ENCODE assay signal across 33 mouse cellular contexts in the genomic region with DNA sequence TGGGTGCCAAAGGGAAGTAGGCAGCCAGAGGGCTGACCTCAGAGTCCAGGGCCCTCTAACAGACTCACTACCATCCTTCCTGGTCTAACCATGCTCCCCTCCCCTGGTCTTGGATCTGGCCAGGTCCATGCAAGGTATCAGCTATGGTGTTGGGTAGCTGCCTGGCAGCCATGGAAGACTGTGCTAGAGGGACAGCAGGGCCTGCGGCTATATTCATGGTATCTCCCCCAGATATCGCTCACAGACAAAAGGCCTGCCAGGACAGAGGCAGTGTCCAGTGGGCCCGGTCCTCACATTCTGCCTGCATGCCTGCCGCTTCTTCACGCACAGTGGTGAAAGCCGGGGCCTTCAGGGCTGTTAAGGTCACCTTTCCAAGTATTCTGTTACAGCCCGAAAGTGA. TPM values are rescaled to one million over a fixed set of nuclear protein-coding genes. Genes with fewer than 3 reads are reported as not detected.
A peak's percentile ranks its signal among the peaks of the same experiment; 100 is the strongest.
DNase-seq lines count a peak whose midpoint lies in the region; ATAC-seq and TF ChIP-seq lines count a peak whose summit lies in the region.
"Had no signal": no experiment of that assay in that cellular context is flagged by ENCODE, and none has a peak within 500 bp of the region (broad histone marks: within the 10 kb centered on the region; RNA-seq: fewer than 3 reads in every experiment).

No protein-coding gene starts in this region.

- H3K9ac ChIP-seq in heart, embryonic 11.5 days (ENCODE audit: low read depth, low read length) = no peak overlapping the region
- no peak overlapping the region for H3K9ac ChIP-seq in heart, embryonic 14.5 days (ENCODE audit: low read length)
- no peak overlapping the region for H3K9ac ChIP-seq in heart, postnatal 0 days (replicated peaks; ENCODE audit: low read depth, low read length)
- H3K9ac ChIP-seq: embryonic facial prominence, embryonic 12.5 days; embryonic facial prominence, embryonic 15.5 days; forebrain, postnatal 0 days; hindbrain, embryonic 12.5 days; hindbrain, embryonic 15.5 days had no signal

- no peak overlapping the region for H3K4me2 ChIP-seq in heart, embryonic 11.5 days
- no peak overlapping the region for H3K4me2 ChIP-seq in heart, embryonic 14.5 days (ENCODE audit: low read length)
- H3K4me2 ChIP-seq in heart, postnatal 0 days (ENCODE audit: low read depth, low read length) = no peak overlapping the region
- H3K4me2 ChIP-seq: embryonic facial prominence, embryonic 12.5 days; embryonic facial prominence, embryonic 15.5 days; hindbrain, embryonic 12.5 days; hindbrain, embryonic 15.5 days had no signal

- intact Hi-C loops in heart, postnatal 36 days (cut with DNase I) = no loop called here

- ATAC-seq in heart, embryonic 11.5 days (replicated peaks; ENCODE audit: insufficient number of reproducible peaks, low FRiP score, low TSS enrichment) = no peak
- no peak for ATAC-seq in heart, embryonic 14.5 days (ENCODE audit: insufficient number of reproducible peaks, insufficient read depth, low FRiP score, low read depth)
- ATAC-seq in heart, postnatal 0 days (ENCODE audit: insufficient read depth, low read depth) = no peak
- ATAC-seq: CD4-positive, CD25-positive, alpha-beta regulatory T cell, adult 4 months; forebrain, embryonic 14.5 days; forebrain, postnatal 0 days; intestine, embryonic 16.5 days had no signal

- peaks cover 6% of the 10 kb centered on the region for H3K36me3 ChIP-seq in heart, embryonic 11.5 days (ENCODE audit: control insufficient read depth, insufficient read depth, low read length)
- peaks cover 73% of the 10 kb centered on the region for H3K36me3 ChIP-seq in heart, embryonic 14.5 days (ENCODE audit: control insufficient read depth, insufficient read depth, low read length)
- peaks cover 61% of the 10 kb centered on the region for H3K36me3 ChIP-seq in heart, postnatal 0 days (replicated peaks; ENCODE audit: control insufficient read depth, insufficient read depth, low read length)
- H3K36me3 ChIP-seq: hindbrain, embryonic 15.5 days had no signal

- H3K27ac ChIP-seq in heart, embryonic 11.5 days (ENCODE audit: low read depth, low read length) = peak overlapping the region; percentile 38; the same call in 1 of the 2 replicates
- peak overlapping the region; percentile 60 to 80 for H3K27ac ChIP-seq in heart, embryonic 14.5 days (replicated peaks in 1 of 2; ENCODE audit: control insufficient read depth in 1 of 2, insufficient read depth in 1 of 2, low read depth in 2 of 2, low read length in 2 of 2)
- H3K27ac ChIP-seq in heart, postnatal 0 days (ENCODE audit: low read depth) = peak overlapping the region; percentile 78
- H3K27ac ChIP-seq: embryonic facial prominence, embryonic 12.5 days; embryonic facial prominence, embryonic 15.5 days; gastrocnemius, adult 2 months; hindbrain, embryonic 12.5 days; hindbrain, embryonic 15.5 days had no signal

- H3K4me1 ChIP-seq in heart, embryonic 11.5 days (ENCODE audit: control insufficient read depth, insufficient read depth, low read length) = peaks cover 19% of the 10 kb centered on the region
- H3K4me1 ChIP-seq in heart, embryonic 14.5 days (ENCODE audit: control insufficient read depth in 2 of 2, insufficient read depth in 2 of 2, low read length in 2 of 2) = peaks cover 16 to 22% of the 10 kb centered on the region in 2 experiments
- peaks cover 15% of the 10 kb centered on the region for H3K4me1 ChIP-seq in heart, postnatal 0 days (ENCODE audit: control insufficient read depth, insufficient read depth)

- no peak for DNase-seq in heart, postnatal 36 days
- no peak for DNase-seq in heart, adult 9 months (ENCODE audit: low spot score in 2 of 2)
- no peak for DNase-seq in heart, postnatal 0 days (ENCODE audit: low spot score)
- DNase-seq in heart, postnatal 4 days = no peak
- DNase-seq: adrenal gland, adult 2 months; adrenal gland, postnatal 14 days; cerebellum, adult 11 months; cerebellum, adult 2 months; cerebellum, adult 9-11 months; cerebellum, postnatal 25 days; forebrain, postnatal 0 days; gastrocnemius, adult 2 months; gastrocnemius, postnatal 14 days; kidney, adult 18-20 months; kidney, adult 9 months had no signal

- H3K27me3 ChIP-seq in heart, embryonic 11.5 days (ENCODE audit: control insufficient read depth, insufficient read depth, low read length) = no peaks in the 10 kb centered on the region
- H3K27me3 ChIP-seq in heart, embryonic 14.5 days (ENCODE audit: control insufficient read depth, insufficient read depth, low read length) = no peaks in the 10 kb centered on the region
- no peaks in the 10 kb centered on the region for H3K27me3 ChIP-seq in heart, postnatal 0 days (ENCODE audit: control insufficient read depth, insufficient read depth, low read length)
- H3K27me3 ChIP-seq: embryonic facial prominence, embryonic 12.5 days; embryonic facial prominence, embryonic 15.5 days; hindbrain, embryonic 15.5 days had no signal

- TF ChIP-seq EP300 in heart, postnatal 0 days (IDR thresholded peaks at IDR 0.05; ENCODE audit: low read depth) = no peak

- no peak for TF ChIP-seq CTCF in heart, postnatal 0 days (IDR thresholded peaks at IDR 0.05; ENCODE audit: low read depth)

- no peak overlapping the region for H3K4me3 ChIP-seq in heart, embryonic 11.5 days (ENCODE audit: low read depth, low read length)
- H3K4me3 ChIP-seq in heart, embryonic 14.5 days (ENCODE audit: control insufficient read depth in 1 of 2, insufficient read depth in 1 of 2, low read depth in 1 of 2, low read length in 2 of 2) = no peak overlapping the region
- no peak overlapping the region for H3K4me3 ChIP-seq in heart, postnatal 0 days (ENCODE audit: low read depth, low read length)
- H3K4me3 ChIP-seq: embryonic facial prominence, embryonic 12.5 days; embryonic facial prominence, embryonic 15.5 days; gastrocnemius, adult 2 months; hindbrain, embryonic 12.5 days; hindbrain, embryonic 15.5 days had no signal

- 76% methylated on average over 7 of the region's 7 CpGs for WGBS in heart, embryonic 11.5 days (ENCODE audit: insufficient replicate concordance)
- 65% methylated on average over 7 of the region's 7 CpGs for WGBS in heart, embryonic 14.5 days
- 61% methylated on average over 7 of the region's 7 CpGs for WGBS in heart, postnatal 0 days

- H3K9me3 ChIP-seq in heart, embryonic 11.5 days (replicated peaks; ENCODE audit: control insufficient read depth, low read length) = no peaks in the 10 kb centered on the region
- no peaks in the 10 kb centered on the region for H3K9me3 ChIP-seq in heart, embryonic 14.5 days (ENCODE audit: control insufficient read depth, low read length)
- H3K9me3 ChIP-seq in heart, postnatal 0 days (replicated peaks; ENCODE audit: control insufficient read depth, low read length) = no peaks in the 10 kb centered on the region
- H3K9me3 ChIP-seq: embryonic facial prominence, embryonic 12.5 days; embryonic facial prominence, embryonic 15.5 days; hindbrain, embryonic 12.5 days; hindbrain, embryonic 15.5 days had no signal

RNA-seq across cellular contexts. Expression of a gene that starts 10.2 kb away (rescaled TPM):
- 97.3 and 99.3 TPM in 2 replicates for polyA plus RNA-seq in heart, embryonic 11.5 days (2014; fragmentation: Nextera tagmentation; extraction: Ambion mirVana)
- total RNA-seq in heart, postnatal 36 days (2021) = 10 to 100 TPM; 52.2 to 59.7 TPM
- polyA plus RNA-seq in heart, embryonic 14.5 days (2014; fragmentation: Nextera tagmentation; extraction: Ambion mirVana) = 118 and 121 TPM in 2 replicates
- 192 and 229 TPM in 2 replicates for total RNA-seq in heart, postnatal 0 days (2014; rRNA removed; ENCODE audit: low replicate concordance)
- polyA plus RNA-seq in heart, postnatal 0 days (2015; fragmentation: Nextera tagmentation; extraction: Ambion mirVana) = 99.9 and 103 TPM in 2 replicates
- 10 to 100 TPM; 65.0 to 65.1 TPM for total RNA-seq in heart, postnatal 4 days (2021)

RNA-seq across cellular contexts. Expression of a gene that starts 10.3 kb away (rescaled TPM):
- 369 and 395 TPM in 2 replicates for polyA plus RNA-seq in heart, embryonic 11.5 days (2014; fragmentation: Nextera tagmentation; extraction: Ambion mirVana)
- total RNA-seq in heart, postnatal 36 days (2021) = 100 to 1,000 TPM in 1 of 2 experiments, 10 to 100 TPM in 1; 96.6 to 101 TPM
- polyA plus RNA-seq in heart, embryonic 14.5 days (2014; fragmentation: Nextera tagmentation; extraction: Ambion mirVana) = 400 and 442 TPM in 2 replicates
- total RNA-seq in heart, postnatal 0 days (2014; rRNA removed; ENCODE audit: low replicate concordance) = 267 and 313 TPM in 2 replicates
- 389 and 395 TPM in 2 replicates for polyA plus RNA-seq in heart, postnatal 0 days (2015; fragmentation: Nextera tagmentation; extraction: Ambion mirVana)
- 100 to 1,000 TPM; 132 to 145 TPM for total RNA-seq in heart, postnatal 4 days (2021)

RNA-seq across cellular contexts. Expression of a gene that starts 20.5 kb away (rescaled TPM):
- not detected in 2 replicates for polyA plus RNA-seq in heart, embryonic 11.5 days (2014; fragmentation: Nextera tagmentation; extraction: Ambion mirVana)
- total RNA-seq in heart, postnatal 36 days (2021) = not detected
- polyA plus RNA-seq in heart, embryonic 14.5 days (2014; fragmentation: Nextera tagmentation; extraction: Ambion mirVana) = 0.12 TPM in 1 of 2 replicates, not detected in the other
- total RNA-seq in heart, postnatal 0 days (2014; rRNA removed; ENCODE audit: low replicate concordance) = not detected in 2 replicates
- not detected in 2 replicates for polyA plus RNA-seq in heart, postnatal 0 days (2015; fragmentation: Nextera tagmentation; extraction: Ambion mirVana)
- not detected for total RNA-seq in heart, postnatal 4 days (2021)
- total RNA-seq: adrenal gland, adult 2 months; adrenal gland, postnatal 14 days; adrenal gland, postnatal 4 days; common myeloid progenitor, adult 5-6 weeks; forebrain, postnatal 0 days; gastrocnemius, adult 2 months; gastrocnemius, postnatal 14 days; gastrocnemius, postnatal 4 days; hematopoietic stem cell, adult 5-6 weeks; MEL had no signal
- polyA plus RNA-seq: adrenal gland, adult 2 months; C2C12; cerebellum, adult 2 months; embryonic facial prominence, embryonic 12.5 days; forebrain, embryonic 11.5 days; forebrain, embryonic 14.5 days; forebrain, postnatal 0 days; frontal cortex, adult 2 months; hindbrain, embryonic 12.5 days; hindbrain, embryonic 15.5 days; intestine, embryonic 16.5 days; kidney, embryonic 16.5 days had no signal
